Mouse (Mus musculus) embryonic facial prominence, embryonic 13.5 days (tissue): ENCODE measurements around the gene Rap1gds1. TPM values are rescaled to one million over a fixed set of nuclear protein-coding genes. Genes with fewer than 3 reads are reported as not detected.
A peak's percentile ranks its signal among the peaks of the same experiment; 100 is the strongest.

Experiments
- ATAC-seq: fragments of 200-750 bp; cut with Nextera tagmentation; 2 replicates; pipeline ENCODE4 v1.8.0; 2017; ENCODE audit warnings: low read depth; ENCODE audit not compliant: insufficient number of reproducible peaks, insufficient read depth, low FRiP score, low TSS enrichment
- H3K27ac ChIP-seq: fragments of 300-500 bp; sonication (generic); 2 replicates; pipeline ENCODE4 v1.5.1; 2015; ENCODE audit warnings: moderate library complexity, mild to moderate bottlenecking, inconsistent platforms
- H3K27me3 ChIP-seq: fragments of 300-500 bp; sonication (generic); 2 replicates; pipeline ENCODE4 v1.6.1; 2015; ENCODE audit warnings: mild to moderate bottlenecking, inconsistent platforms
- H3K36me3 ChIP-seq: fragments of 300-500 bp; sonication (generic); 2 replicates; pipeline ENCODE4 v1.6.1; 2015; ENCODE audit warnings: mild to moderate bottlenecking, inconsistent platforms
- H3K4me1 ChIP-seq: fragments of 300-500 bp; sonication (generic); 2 replicates; pipeline ENCODE4 v1.6.1; 2015; ENCODE audit warnings: inconsistent platforms
- H3K4me2 ChIP-seq: fragments of 300-500 bp; sonication (generic); 2 replicates; pipeline ENCODE4 v1.6.1; 2015; ENCODE audit warnings: moderate library complexity, mild to moderate bottlenecking, inconsistent platforms
- H3K4me3 ChIP-seq: fragments of 300-500 bp; sonication (generic); 2 replicates; pipeline ENCODE4 v1.5.1; 2015; ENCODE audit warnings: mild to moderate bottlenecking, inconsistent platforms
- H3K9ac ChIP-seq: fragments of 300-500 bp; sonication (generic); 2 replicates; pipeline ENCODE4 v1.6.1; 2015; ENCODE audit warnings: mild to moderate bottlenecking, inconsistent platforms
- H3K9me3 ChIP-seq: fragments of 300-500 bp; sonication (generic); 2 replicates; pipeline ENCODE4 v1.6.1; 2016; ENCODE audit warnings: inconsistent platforms
- WGBS: fragments of 180-500 bp; shearing (Covaris S2); methylation state at CpG from one replicate; pipeline ENCODE4 v1.1.7; 2015; ENCODE audit warnings: mixed read lengths; 5-methylcytosine and 5-hydroxymethylcytosine counted together
- polyA plus RNA-seq: library from polyadenylated mRNA; unstranded; fragments of >200 nt; fragmentation: Nextera tagmentation; extraction: Ambion mirVana; gene quantifications from 2 replicates; pipeline ENCODE4 v1.2.1, GENCODE M21; 2015

Gene Rap1gds1
- polyA plus RNA-seq, 1 experiment from 2014 or later, result 59.7 TPM

DNA sequence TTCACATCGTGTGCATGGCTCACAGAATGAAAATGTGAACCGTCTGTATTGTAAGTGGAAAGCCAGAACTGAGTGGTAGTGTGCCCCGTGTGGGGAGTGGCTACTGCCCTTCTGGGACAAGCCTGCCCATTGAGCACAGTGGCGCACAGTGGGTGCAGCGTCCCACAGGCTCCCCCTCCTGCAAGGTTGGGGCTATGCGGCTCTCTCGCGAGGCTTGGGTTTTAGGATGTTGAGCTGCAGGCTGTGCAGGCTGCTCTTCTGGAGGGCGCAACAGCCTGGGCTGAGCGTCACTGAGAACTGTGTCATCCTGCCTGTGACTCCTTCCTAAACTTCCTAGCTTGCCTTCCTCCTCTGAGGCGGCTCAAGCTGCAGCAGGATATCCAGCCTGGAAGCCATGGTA, 177.5 kb downstream of the Rap1gds1 start:
- Histone ChIP-seq H3K27me3 (no peaks in the 10 kb centered on the region), H3K4me3 (no peak overlapping the region), H3K4me1 (no peaks in the 10 kb centered on the region; the same call in 1 of the 2 replicates), H3K27ac (no peak overlapping the region), H3K9ac (no peak overlapping the region), H3K36me3 (peaks cover 34% of the 10 kb centered on the region), H3K9me3 (no peaks in the 10 kb centered on the region), H3K4me2 (no peak overlapping the region)
- no peak for ATAC-seq
- WGBS, result 85% methylated on average over 11 of the region's 11 CpGs

DNA sequence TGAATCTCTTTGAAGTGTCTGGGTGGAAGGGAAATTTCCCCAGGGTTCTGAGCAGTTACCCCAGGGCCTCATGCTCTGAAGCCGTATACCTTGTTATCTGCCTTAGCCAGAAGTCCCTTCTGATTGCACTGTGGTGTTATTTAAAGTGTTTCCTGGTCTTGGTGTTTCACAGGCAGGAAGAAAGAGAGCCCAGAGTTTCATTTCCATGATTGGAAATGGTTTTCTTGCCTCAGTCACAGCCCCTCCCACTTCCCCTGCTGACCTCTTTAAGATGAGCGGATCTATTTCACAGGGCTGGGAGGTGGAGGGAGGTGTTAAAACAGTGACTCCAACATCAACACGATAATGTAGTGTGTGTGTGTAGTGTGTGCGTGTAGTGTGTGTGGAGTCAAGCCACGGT, 181.5 kb downstream of the Rap1gds1 start:
- Histone ChIP-seq H3K9ac (no peak overlapping the region), H3K27ac (no peak overlapping the region), H3K4me2 (no peak overlapping the region), H3K27me3 (no peaks in the 10 kb centered on the region), H3K36me3 (peaks cover 15% of the 10 kb centered on the region), H3K4me1 (peaks cover 6% of the 10 kb centered on the region), H3K4me3 (no peak overlapping the region), H3K9me3 (no peaks in the 10 kb centered on the region)
- ATAC-seq, result no peak
- 57% methylated on average over 5 of the region's 5 CpGs for WGBS

DNA sequence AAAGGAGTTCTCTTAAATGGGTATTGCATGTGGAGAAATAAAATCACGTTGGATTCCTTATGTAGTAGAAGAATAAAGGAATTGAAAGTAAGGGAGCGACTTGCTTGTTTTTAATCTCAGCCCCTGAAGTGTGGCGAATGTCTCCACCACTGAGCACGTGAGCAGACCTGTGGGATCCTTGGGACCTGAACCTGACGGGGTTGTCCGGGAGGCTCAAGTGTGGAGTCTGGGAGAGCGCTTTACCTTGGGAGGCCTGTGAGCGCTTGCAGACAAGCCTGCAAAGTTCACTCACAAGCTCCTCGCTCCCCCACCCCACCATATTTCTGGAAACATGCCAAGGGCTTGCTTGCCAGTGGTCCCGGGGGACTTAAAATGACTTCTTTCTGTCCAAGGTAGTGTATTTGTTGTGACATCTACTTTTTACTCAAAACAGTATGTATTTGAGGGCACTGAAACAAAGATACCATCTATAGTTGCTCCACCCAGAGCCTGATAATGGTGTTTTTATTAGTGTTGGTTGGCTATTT, 185.2 kb downstream of the Rap1gds1 start:
- Histone ChIP-seq H3K4me2 (peak overlapping the region; percentile 34; the same call in 1 of the 2 replicates), H3K9me3 (no peaks in the 10 kb centered on the region), H3K9ac (no peak overlapping the region), H3K4me1 (peaks cover 6% of the 10 kb centered on the region), H3K36me3 (no peaks in the 10 kb centered on the region), H3K27me3 (no peaks in the 10 kb centered on the region), H3K4me3 (no peak overlapping the region), H3K27ac (no peak overlapping the region; the same call in 1 of the 2 replicates)
- ATAC-seq, result no peak
- 52% methylated on average over 10 of the region's 10 CpGs for WGBS

DNA sequence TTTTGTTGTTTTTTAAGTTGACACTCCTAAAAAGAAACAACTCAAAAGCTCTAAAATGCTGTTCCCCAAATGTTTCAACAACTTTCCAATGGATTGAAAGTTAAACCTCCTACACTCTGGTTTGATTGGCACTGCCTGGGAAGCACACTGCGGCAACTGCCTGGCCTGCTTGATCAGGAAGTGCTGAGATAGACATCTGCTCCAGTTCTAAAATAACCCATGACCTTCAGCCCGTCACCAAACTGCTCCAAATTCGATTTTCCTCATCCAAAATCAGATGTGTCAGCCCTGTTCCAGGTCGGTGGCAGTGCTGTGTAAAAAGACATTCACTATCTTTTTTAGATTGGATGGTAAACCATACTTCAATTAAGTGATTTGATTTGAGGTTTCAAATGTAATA, 185.8 kb downstream of the Rap1gds1 start:
- Histone ChIP-seq H3K9ac (no peak overlapping the region), H3K4me2 (peak overlapping the region; percentile 34; the same call in 1 of the 2 replicates), H3K9me3 (no peaks in the 10 kb centered on the region), H3K4me1 (peaks cover 6% of the 10 kb centered on the region), H3K36me3 (no peaks in the 10 kb centered on the region), H3K4me3 (no peak overlapping the region), H3K27ac (no peak overlapping the region), H3K27me3 (no peaks in the 10 kb centered on the region)
- ATAC-seq, result no peak
- WGBS, result 33% methylated on average over 4 of the region's 4 CpGs

DNA sequence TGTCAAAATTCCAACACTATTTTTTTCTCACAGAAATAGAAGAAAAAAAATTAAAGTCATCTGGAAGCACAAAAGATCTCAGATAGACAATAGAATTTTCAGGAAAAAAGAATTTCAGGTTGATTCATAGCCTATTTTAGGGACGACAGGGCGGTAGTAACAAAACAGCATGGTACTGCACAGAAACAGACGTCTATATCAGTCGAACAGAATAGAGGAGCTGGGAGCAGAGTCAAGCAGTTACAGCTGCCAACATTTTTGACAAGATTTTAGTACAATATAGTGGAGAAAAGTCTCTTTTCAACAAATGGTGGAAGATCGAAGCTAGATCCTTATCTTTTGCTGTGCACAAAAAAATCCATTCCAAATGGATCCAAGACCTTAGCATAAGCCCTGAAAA, 188.9 kb downstream of the Rap1gds1 start:
- Histone ChIP-seq H3K9me3 (no peaks in the 10 kb centered on the region), H3K36me3 (no peaks in the 10 kb centered on the region), H3K27ac (no peak overlapping the region), H3K4me1 (peaks cover 6% of the 10 kb centered on the region), H3K4me2 (no peak overlapping the region), H3K4me3 (no peak overlapping the region), H3K9ac (no peak overlapping the region), H3K27me3 (no peaks in the 10 kb centered on the region)
- WGBS, result 86% methylated on average over 5 of the region's 5 CpGs
- no peak for ATAC-seq

DNA sequence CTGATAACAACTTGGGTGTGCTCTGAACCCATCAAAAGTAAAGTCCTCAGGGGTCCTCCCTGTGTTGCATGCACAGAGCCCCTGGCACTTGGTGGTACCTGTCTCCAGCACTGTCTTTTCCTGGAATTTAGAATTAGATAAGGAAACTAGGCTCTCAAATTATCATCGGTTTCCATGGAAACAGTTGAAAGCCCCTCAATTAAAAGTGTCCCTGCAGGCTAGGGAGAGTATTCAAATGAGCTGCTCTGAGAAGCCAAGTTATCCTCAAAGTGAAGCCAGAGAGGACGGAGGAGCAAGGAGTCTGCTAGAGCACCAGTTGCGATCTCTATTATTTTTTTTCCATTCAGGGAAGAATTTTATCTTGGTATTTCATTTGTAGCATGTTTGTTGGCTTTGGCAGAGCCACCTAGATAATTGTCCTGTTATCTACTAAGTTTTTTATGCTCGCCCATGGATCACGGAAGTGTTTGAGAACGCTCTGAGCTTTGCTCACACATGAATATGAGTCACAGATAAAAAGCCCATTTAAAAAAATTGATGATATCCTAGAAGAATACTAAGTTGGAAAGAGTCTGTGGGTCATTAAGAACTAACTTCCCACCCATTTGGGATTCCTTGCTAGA, 193.2 kb downstream of the Rap1gds1 start:
- H3K9ac ChIP-seq, result no peak overlapping the region

DNA sequence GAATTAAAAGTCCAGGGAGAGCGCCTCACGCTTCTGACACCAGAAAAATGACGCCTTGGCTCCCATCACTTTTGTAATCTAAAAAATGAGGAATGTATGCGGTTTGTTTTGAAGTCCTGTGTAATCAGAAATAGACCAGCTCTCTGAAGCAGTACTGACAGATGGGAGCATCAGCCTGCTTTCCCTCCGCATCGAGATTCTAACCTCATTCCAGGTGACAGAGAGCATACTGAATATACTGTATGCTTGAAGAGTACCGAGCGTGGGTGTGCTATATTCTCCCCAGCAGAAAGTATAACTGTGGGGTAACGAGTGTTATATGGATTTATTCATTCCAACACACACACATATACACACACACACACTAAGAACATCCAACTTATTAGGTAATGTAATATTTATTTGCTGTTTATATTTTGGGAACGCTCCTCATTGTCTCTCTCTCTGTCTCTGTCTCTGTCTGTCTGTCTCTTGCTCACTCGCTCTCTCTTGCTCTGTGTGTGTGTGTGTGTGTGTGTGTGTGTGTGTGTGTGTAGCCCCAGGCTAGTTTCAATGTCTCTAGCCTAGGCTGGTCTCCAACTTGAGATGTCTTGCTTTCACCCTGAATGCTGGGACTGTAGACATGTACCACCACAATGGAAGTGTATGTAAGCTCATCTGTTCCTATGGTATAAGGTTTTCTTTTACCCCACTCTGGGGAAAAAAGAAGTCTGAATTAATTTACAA, 193.8 kb downstream of the Rap1gds1 start:
- H3K4me2 ChIP-seq, result no peak overlapping the region
- H3K27me3 ChIP-seq, result no peaks in the 10 kb centered on the region
- no peak overlapping the region for H3K27ac ChIP-seq
- H3K4me1 ChIP-seq, result peaks cover 13% of the 10 kb centered on the region
- H3K9ac ChIP-seq, result no peak overlapping the region
- H3K9me3 ChIP-seq, result no peaks in the 10 kb centered on the region
- 83% methylated on average over 11 of the region's 11 CpGs for WGBS
- no peaks in the 10 kb centered on the region for H3K36me3 ChIP-seq
- no peak for ATAC-seq
- no peak overlapping the region for H3K4me3 ChIP-seq

More for the DNA sequence above, 193.2 kb downstream of the Rap1gds1 start:
- no peak for ATAC-seq
- 74% methylated on average over 6 of the region's 6 CpGs for WGBS
- Histone ChIP-seq H3K4me3 (no peak overlapping the region), H3K9me3 (no peaks in the 10 kb centered on the region), H3K27me3 (no peaks in the 10 kb centered on the region), H3K4me1 (peaks cover 7% of the 10 kb centered on the region), H3K36me3 (no peaks in the 10 kb centered on the region), H3K4me2 (no peak overlapping the region), H3K27ac (no peak overlapping the region)

DNA sequence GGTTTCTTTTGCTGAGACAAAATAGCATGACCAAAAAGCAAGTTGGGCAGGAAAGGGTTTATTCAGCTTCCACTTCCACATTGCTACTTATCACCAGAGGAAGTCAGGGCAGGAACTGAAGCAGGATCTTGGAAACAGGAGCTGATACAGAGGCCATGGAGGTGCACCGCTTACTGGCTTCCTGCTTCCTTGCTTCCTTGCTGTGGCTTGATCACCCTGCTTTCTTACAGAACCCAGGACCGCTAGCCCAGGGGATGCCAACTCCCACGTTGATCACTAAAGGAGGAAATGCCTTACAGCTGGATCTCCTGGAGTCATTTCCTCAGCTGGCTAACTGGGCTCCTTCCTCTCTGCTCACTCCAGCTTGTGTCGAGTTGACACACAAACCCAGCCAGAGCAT, 197.3 kb downstream of the Rap1gds1 start:
- no peak overlapping the region for H3K9ac ChIP-seq
- WGBS, result 67% methylated on average over 4 of the region's 4 CpGs
- 0 out of 2 replicates have a peak overlapping the region, but pooled peaks have one; percentile 23 for H3K27ac ChIP-seq
- no peaks in the 10 kb centered on the region for H3K27me3 ChIP-seq
- no peak overlapping the region for H3K4me2 ChIP-seq
- no peaks in the 10 kb centered on the region for H3K36me3 ChIP-seq
- no peak for ATAC-seq
- H3K9me3 ChIP-seq, result no peaks in the 10 kb centered on the region
- peaks cover 13% of the 10 kb centered on the region for H3K4me1 ChIP-seq
- H3K4me3 ChIP-seq, result no peak overlapping the region

DNA sequence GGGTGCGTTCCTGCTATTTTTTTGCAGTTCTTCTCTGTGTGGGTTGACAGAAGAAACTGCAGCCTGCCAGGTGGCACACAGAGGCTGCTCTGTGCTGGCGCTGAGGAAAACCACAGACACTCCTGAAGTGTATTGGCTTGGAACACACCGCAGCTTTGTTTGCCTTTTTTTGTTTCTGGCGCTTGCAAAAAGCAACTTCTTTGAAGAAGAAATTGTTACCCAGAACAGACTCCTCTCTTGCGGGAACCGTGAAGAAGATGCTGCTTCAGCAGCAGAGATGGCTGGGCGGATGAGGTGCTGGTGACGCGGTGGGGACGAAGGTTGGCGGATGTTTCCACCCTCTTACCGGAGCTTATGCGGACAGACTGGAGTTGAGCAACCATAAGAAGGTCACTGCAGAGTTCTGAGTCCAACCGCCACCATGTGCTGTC, 198.1 kb downstream of the Rap1gds1 start:
- ATAC-seq, result no peak
- no peak overlapping the region for H3K4me2 ChIP-seq
- no peak overlapping the region for H3K9ac ChIP-seq
- WGBS, result 81% methylated on average over 14 of the region's 14 CpGs
- no peaks in the 10 kb centered on the region for H3K27me3 ChIP-seq
- H3K27ac ChIP-seq, result peak overlapping the region; percentile 23; the same call in 1 of the 2 replicates
- H3K36me3 ChIP-seq, result no peaks in the 10 kb centered on the region
- H3K9me3 ChIP-seq, result no peaks in the 10 kb centered on the region
- no peak overlapping the region for H3K4me3 ChIP-seq
- peaks cover 13% of the 10 kb centered on the region for H3K4me1 ChIP-seq

DNA sequence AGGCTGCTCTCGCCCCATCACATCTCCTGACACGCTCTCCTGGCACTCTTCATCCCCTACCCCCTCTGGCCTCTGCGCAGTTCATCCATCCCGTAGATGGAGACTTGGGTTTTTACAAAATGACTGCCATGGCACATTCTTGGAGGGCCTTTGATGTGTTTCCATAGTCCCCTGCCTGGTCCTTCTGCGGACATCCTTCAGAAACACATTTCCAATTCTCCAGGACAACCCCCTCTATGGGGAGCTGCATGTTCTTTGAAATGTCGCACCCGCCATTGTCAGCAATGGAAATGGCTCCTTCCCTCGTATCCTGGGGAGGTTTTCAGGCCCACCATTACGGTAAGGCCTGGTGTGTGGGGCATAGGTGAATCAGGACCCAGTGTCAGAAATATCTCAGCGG, 198.6 kb downstream of the Rap1gds1 start:
- no peaks in the 10 kb centered on the region for H3K36me3 ChIP-seq
- no peaks in the 10 kb centered on the region for H3K27me3 ChIP-seq
- no peaks in the 10 kb centered on the region for H3K9me3 ChIP-seq
- H3K4me1 ChIP-seq, result peaks cover 13% of the 10 kb centered on the region
- no peak overlapping the region for H3K4me3 ChIP-seq
- 86% methylated on average over 10 of the region's 10 CpGs for WGBS
- no peak overlapping the region for H3K4me2 ChIP-seq
- 0 out of 2 replicates have a peak overlapping the region, but pooled peaks have one; percentile 11 for H3K27ac ChIP-seq
- no peak for ATAC-seq
- no peak overlapping the region for H3K9ac ChIP-seq

DNA sequence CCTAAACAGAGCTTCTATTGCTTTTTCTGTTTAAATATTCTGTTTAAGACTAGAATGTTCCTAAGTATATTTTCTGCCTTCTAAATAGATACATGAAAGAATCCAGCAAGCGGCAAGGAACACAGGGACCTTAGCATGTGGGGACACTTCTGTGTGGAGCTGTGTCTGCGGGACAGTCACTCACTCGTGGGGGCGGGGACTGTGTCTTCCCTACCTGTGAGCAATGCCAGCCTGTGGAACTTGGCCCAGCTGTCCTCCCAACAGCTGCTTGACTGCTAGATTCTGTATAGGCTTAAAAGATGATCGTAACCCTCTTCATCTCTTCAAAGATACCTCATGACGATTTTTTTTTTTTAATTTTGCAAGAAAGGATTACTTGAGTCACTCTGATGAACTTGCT, 199.1 kb downstream of the Rap1gds1 start:
- WGBS, result 84% methylated on average over 6 of the region's 6 CpGs
- Histone ChIP-seq H3K27ac (no peak overlapping the region), H3K27me3 (no peaks in the 10 kb centered on the region), H3K9me3 (no peaks in the 10 kb centered on the region), H3K4me3 (no peak overlapping the region), H3K4me1 (peaks cover 13% of the 10 kb centered on the region), H3K9ac (no peak overlapping the region), H3K4me2 (no peak overlapping the region), H3K36me3 (no peaks in the 10 kb centered on the region)
- no peak for ATAC-seq
